Mouse (Mus musculus) heart, adult 2 months (tissue): ENCODE measurements around the gene Hebp2.

Source experiments
- CTCF ChIP-seq: fragments of 200-600 bp; IDR thresholded peaks from 2 replicates; pipeline ENCODE4 v1.8.1; 2022; ENCODE audit warnings: antibody characterized with exemption, mild to moderate bottlenecking, moderate library complexity
- POLR2A ChIP-seq: fragments of 200-500 bp; IDR thresholded peaks from 2 replicates; pipeline ENCODE4 v1.6.1; 2011; ENCODE audit warnings: mild to moderate bottlenecking, low read depth, low read length, control low read depth; ENCODE audit not compliant: insufficient read depth

DNA sequence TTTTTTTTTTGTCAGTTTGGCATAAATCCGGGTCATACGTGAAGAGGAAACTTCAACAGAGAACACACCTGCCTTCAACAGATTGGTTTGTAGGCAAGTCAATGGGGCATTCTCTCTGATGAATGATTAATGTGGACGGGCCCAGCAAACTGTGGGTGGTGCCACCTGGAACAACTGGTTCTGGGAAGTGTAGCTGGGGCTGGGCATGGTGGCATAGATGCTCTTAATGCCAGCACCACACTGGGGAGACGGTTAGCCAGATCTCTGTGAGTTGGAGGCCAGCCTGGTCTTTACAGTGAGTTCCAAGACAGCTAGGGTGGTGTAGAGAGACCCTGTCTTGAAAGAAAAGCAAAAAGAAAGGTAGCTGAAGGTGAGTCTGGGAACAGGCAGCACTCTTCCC lies 1.5 kb upstream of the Hebp2 start:
- TF ChIP-seq CTCF = no peak
- no peak for TF ChIP-seq POLR2A
